Mouse (Mus musculus) hindbrain, embryonic 11.5 days (tissue): Measurements from ENCODE around the gene Psg16. TPM values are rescaled to one million over a fixed set of nuclear protein-coding genes. Genes with fewer than 3 reads are reported as not detected.

Experiments used
- ATAC-seq: fragments of 200-750 bp; cut with Nextera tagmentation; 2 replicates; pipeline ENCODE4 v1.8.0; 2017; ENCODE audit warnings: mild to moderate bottlenecking, moderate TSS enrichment, moderate library complexity; ENCODE audit not compliant: low FRiP score
- DNase-seq: peaks from one replicate; pipeline ENCODE4 v3.0.0-alpha.2; 2015; ENCODE audit warnings: low spot score
- H3K27ac ChIP-seq: fragments of 300-500 bp; sonication (generic); 2 replicates; pipeline ENCODE4 v1.5.1; 2014; ENCODE audit warnings: mild to moderate bottlenecking, low read depth, low read length
- H3K27me3 ChIP-seq: fragments of 300-500 bp; sonication (generic); 2 replicates; pipeline ENCODE4 v1.6.1; 2014; ENCODE audit warnings: mild to moderate bottlenecking, low read length, moderate library complexity, mixed read lengths; ENCODE audit not compliant: control insufficient read depth, insufficient read depth
- H3K36me3 ChIP-seq: fragments of 300-500 bp; sonication (generic); 2 replicates; pipeline ENCODE4 v1.6.1; 2014; ENCODE audit warnings: mild to moderate bottlenecking, low read length, moderate library complexity, mixed read lengths; ENCODE audit not compliant: control insufficient read depth, insufficient read depth
- H3K4me1 ChIP-seq: fragments of 300-500 bp; sonication (generic); replicated peaks from 2 replicates; pipeline ENCODE4 v1.6.1; 2014; ENCODE audit warnings: low read length, mixed read lengths; ENCODE audit not compliant: control insufficient read depth, insufficient read depth
- H3K4me2 ChIP-seq: fragments of 300-500 bp; sonication (generic); replicated peaks from 2 replicates; pipeline ENCODE4 v1.6.1; 2014; ENCODE audit warnings: mild to moderate bottlenecking, low read depth, low read length
- H3K4me3 ChIP-seq: fragments of 300-500 bp; sonication (generic); 2 replicates; pipeline ENCODE4 v1.5.1; 2014; ENCODE audit warnings: low read depth, low read length
- H3K9ac ChIP-seq: fragments of 300-500 bp; sonication (generic); 2 replicates; pipeline ENCODE4 v1.6.1; 2014; ENCODE audit warnings: low read depth, low read length
- H3K9me3 ChIP-seq: fragments of 300-500 bp; sonication (generic); 2 replicates; pipeline ENCODE4 v1.6.1; 2016; ENCODE audit warnings: low read length; ENCODE audit not compliant: control insufficient read depth
- WGBS: fragments of 180-500 bp; shearing (Covaris S2); extraction: QIAGEN DNeasy Blood & Tissue Kit; methylation state at CpG from one replicate; pipeline ENCODE4 v1.1.7; 2014; 5-methylcytosine and 5-hydroxymethylcytosine counted together
- polyA plus RNA-seq: library from polyadenylated mRNA; unstranded; fragments of >200 nt; fragmentation: Nextera tagmentation; extraction: Ambion mirVana; gene quantifications from 2 replicates; pipeline ENCODE4 v1.2.1, GENCODE M21; 2014

Gene Psg16
- polyA plus RNA-seq, 1 experiment from 2014 or later, result 0.05 TPM

GRCm38 (mm10) chr7:17059463-17059844 is 14.4 kb upstream of the Psg16 start:
- Histone ChIP-seq H3K4me3 (no peak overlapping the region), H3K9ac (no peak overlapping the region), H3K36me3 (no peaks in the 10 kb centered on the region), H3K27ac (no peak overlapping the region), H3K9me3 (no peaks in the 10 kb centered on the region), H3K27me3 (peaks cover 10% of the 10 kb centered on the region), H3K4me2 (no peak overlapping the region), H3K4me1 (peaks cover 14% of the 10 kb centered on the region; the same call in 1 of the 2 replicates)
- no peak for DNase-seq
- WGBS, result 89% methylated on average over 3 of the region's 3 CpGs
- no peak for ATAC-seq

- no peak for DNase-seq
- H3K36me3 ChIP-seq, result no peaks in the 10 kb centered on the region
- ATAC-seq, result no peak
- H3K9me3 ChIP-seq, result no peaks in the 10 kb centered on the region
- H3K9ac ChIP-seq, result no peak overlapping the region
- WGBS, result 69% methylated on average over 9 of the region's 9 CpGs
- H3K4me2 ChIP-seq, result no peak overlapping the region
- peaks cover 10% of the 10 kb centered on the region for H3K27me3 ChIP-seq
- H3K4me3 ChIP-seq, result no peak overlapping the region
- H3K4me1 ChIP-seq, result peaks cover 14% of the 10 kb centered on the region; the same call in 1 of the 2 replicates
- no peak overlapping the region for H3K27ac ChIP-seq
These were observed 13.6 kb upstream of the Psg16 start for GRCm38 (mm10) chr7:17060031-17060781.

- Histone ChIP-seq H3K27me3 (peaks cover 9% of the 10 kb centered on the region), H3K27ac (no peak overlapping the region), H3K4me2 (no peak overlapping the region), H3K4me1 (peaks cover 12% of the 10 kb centered on the region; the same call in 1 of the 2 replicates), H3K9ac (no peak overlapping the region), H3K36me3 (no peaks in the 10 kb centered on the region), H3K4me3 (no peak overlapping the region), H3K9me3 (no peaks in the 10 kb centered on the region)
- DNase-seq (no peak), ATAC-seq (no peak)
- 81% methylated on average over 22 of the region's 22 CpGs for WGBS
These were observed 12.8 kb upstream of the Psg16 start for GRCm38 (mm10) chr7:17060782-17061605.

- Histone ChIP-seq H3K4me2 (peak within 1 kb of the TSS; percentile 58), H3K4me1 (peaks cover 7% of the 10 kb centered on the region; the same call in 1 of the 2 replicates), H3K36me3 (no peaks in the 10 kb centered on the region), H3K27ac (no peak within 1 kb of the TSS), H3K27me3 (peaks cover 7% of the 10 kb centered on the region), H3K9ac (peak within 1 kb of the TSS; percentile 28; the same call in 1 of the 2 replicates), H3K9me3 (no peaks in the 10 kb centered on the region), H3K4me3 (peak within 1 kb of the TSS; percentile 27)
- under 1% methylated on average over 15 of the region's 15 CpGs for WGBS
- peak; percentile 87 for ATAC-seq
- peak; percentile 80 for DNase-seq
These were observed 11.5 kb upstream of the Psg16 start, which contains the start of gene Hif3a for GRCm38 (mm10) chr7:17062389-17062788. Gene Hif3a, minus strand, starts transcription at chr7:17062427.

- no peaks in the 10 kb centered on the region for H3K9me3 ChIP-seq
These were observed 11.0 kb upstream of the Psg16 start for GRCm38 (mm10) chr7:17062845-17063244.

GRCm38 (mm10) chr7:17065620-17066019 is 8.2 kb upstream of the Psg16 start:
- H3K9me3 ChIP-seq, result no peaks in the 10 kb centered on the region
- 86% methylated on average over 9 of the region's 9 CpGs for WGBS
- H3K4me1 ChIP-seq, result no peaks in the 10 kb centered on the region
- no peak overlapping the region for H3K4me2 ChIP-seq
- H3K9ac ChIP-seq, result no peak overlapping the region
- H3K27ac ChIP-seq, result no peak overlapping the region
- no peak for DNase-seq
- no peak for ATAC-seq
- H3K27me3 ChIP-seq, result peaks cover 7% of the 10 kb centered on the region
- H3K4me3 ChIP-seq, result no peak overlapping the region
- H3K36me3 ChIP-seq, result no peaks in the 10 kb centered on the region

More at GRCm38 (mm10) chr7:17062845-17063244, 11.0 kb upstream of the Psg16 start:
- Histone ChIP-seq H3K27ac (no peak overlapping the region), H3K4me2 (peak overlapping the region; percentile 58), H3K36me3 (no peaks in the 10 kb centered on the region), H3K4me1 (peaks cover 5% of the 10 kb centered on the region; the same call in 1 of the 2 replicates), H3K27me3 (peaks cover 7% of the 10 kb centered on the region), H3K4me3 (peak overlapping the region; percentile 27), H3K9ac (peak overlapping the region; percentile 28; the same call in 1 of the 2 replicates)
- DNase-seq (no peak), ATAC-seq (peak; percentile 41; the same call in 1 of the 2 replicates)
- WGBS, result 22% methylated on average over 11 of the region's 11 CpGs

GRCm38 (mm10) chr7:17066412-17066811 is 7.4 kb upstream of the Psg16 start:
- WGBS, result 16% methylated on average over 2 of the region's 2 CpGs
- no peak for ATAC-seq
- Histone ChIP-seq H3K27me3 (peaks cover 7% of the 10 kb centered on the region; the same call in 1 of the 2 replicates), H3K9ac (no peak overlapping the region), H3K9me3 (no peaks in the 10 kb centered on the region), H3K4me2 (no peak overlapping the region), H3K4me1 (no peaks in the 10 kb centered on the region), H3K4me3 (no peak overlapping the region), H3K27ac (no peak overlapping the region), H3K36me3 (no peaks in the 10 kb centered on the region)
- DNase-seq, result peak; percentile 85

- no peak overlapping the region for H3K4me2 ChIP-seq
- ATAC-seq (no peak), DNase-seq (no peak)
- H3K27me3 ChIP-seq, result peaks cover 7% of the 10 kb centered on the region; the same call in 1 of the 2 replicates
- no peaks in the 10 kb centered on the region for H3K4me1 ChIP-seq
- H3K9me3 ChIP-seq, result no peaks in the 10 kb centered on the region
- H3K4me3 ChIP-seq, result no peak overlapping the region
- no peak overlapping the region for H3K27ac ChIP-seq
- H3K9ac ChIP-seq, result no peak overlapping the region
- no peaks in the 10 kb centered on the region for H3K36me3 ChIP-seq
These were observed 6.8 kb upstream of the Psg16 start for GRCm38 (mm10) chr7:17067000-17067399.
